In the genomic region with DNA sequence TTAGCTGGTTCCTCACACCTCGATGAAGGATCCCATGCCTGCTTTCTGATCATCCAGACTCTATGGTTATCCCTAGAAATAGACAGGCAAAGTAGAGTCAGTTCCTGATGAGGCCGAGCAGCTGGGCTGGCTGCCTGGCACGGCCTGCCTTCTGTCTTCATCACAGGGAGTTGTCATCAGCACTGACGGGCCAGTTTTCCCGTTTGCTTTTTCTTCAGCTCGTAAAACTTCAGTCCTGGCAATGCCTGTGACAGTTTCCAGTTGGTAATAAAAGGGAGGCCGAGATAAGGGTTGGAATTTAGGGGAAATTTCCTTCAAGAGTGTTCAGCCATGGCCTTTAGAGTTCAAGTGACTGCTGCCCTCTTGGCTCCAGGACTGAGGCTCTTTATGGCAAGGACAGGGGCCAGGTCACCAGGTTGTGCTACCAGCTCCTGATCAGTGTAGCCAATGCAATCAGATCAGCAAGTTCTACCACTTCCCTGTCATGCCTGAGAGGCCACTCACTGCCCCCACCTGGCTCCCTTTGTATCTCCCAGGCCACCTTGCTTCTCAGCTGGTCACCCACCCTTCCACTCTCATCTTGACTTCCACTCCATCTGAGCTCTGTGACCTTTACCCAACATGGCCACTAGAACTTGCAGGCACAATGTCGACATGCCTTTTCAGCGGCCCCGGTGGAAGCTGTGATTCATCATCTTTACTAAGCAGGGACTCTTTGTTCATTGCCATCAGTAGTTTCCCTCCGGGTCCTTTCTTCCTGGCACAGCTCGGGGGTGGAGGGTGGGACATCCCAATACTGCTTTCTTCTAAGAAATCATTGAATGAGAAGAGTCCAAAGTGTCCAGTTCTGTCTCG, we compare ENCODE assay signal across 12 mouse cellular contexts. TPM values are rescaled to one million over a fixed set of nuclear protein-coding genes. Genes with fewer than 3 reads are reported as not detected.
A peak's percentile ranks its signal among the peaks of the same experiment; 100 is the strongest.
DNase-seq lines count a peak whose midpoint lies in the region; ATAC-seq lines count a peak whose summit lies in the region.
"Had no signal": no experiment of that assay in that cellular context is flagged by ENCODE, and none has a peak within 500 bp of the region (broad histone marks: within the 10 kb centered on the region; RNA-seq: fewer than 3 reads in every experiment).

No protein-coding gene starts in this region.

- H3K9ac ChIP-seq in heart, embryonic 15.5 days: no peak overlapping the region
- H3K9ac ChIP-seq: liver, postnatal 0 days had no signal

- DNase-seq in urinary bladder, postnatal 14 days (ENCODE audit: low spot score): peak; percentile 69
- DNase-seq in urinary bladder, postnatal 10 days (ENCODE audit: low spot score): no peak
- DNase-seq in limb, embryonic 10.5 days (ENCODE audit: low spot score): no peak
- no peak for DNase-seq in thymus, postnatal 4 days
- no peak for DNase-seq in left cerebral cortex, postnatal 14 days (ENCODE audit: low spot score in 2 of 2)
- DNase-seq in layer of hippocampus, postnatal 25 days (ENCODE audit: extremely low spot score in 1 of 2, low spot score in 1 of 2): no peak
- DNase-seq in layer of hippocampus, adult 11-12 months (ENCODE audit: low spot score): no peak
- DNase-seq: cerebellum, postnatal 25 days; liver, postnatal 0 days had no signal

- no peaks in the 10 kb centered on the region for H3K9me3 ChIP-seq in heart, embryonic 15.5 days (replicated peaks)
- H3K9me3 ChIP-seq in limb, embryonic 10.5 days (replicated peaks): no peaks in the 10 kb centered on the region

- H3K27me3 ChIP-seq in heart, embryonic 15.5 days: no peaks in the 10 kb centered on the region
- H3K27me3 ChIP-seq in limb, embryonic 10.5 days (ENCODE audit: low read depth, poor library complexity, severe bottlenecking): no peaks in the 10 kb centered on the region

- no peak overlapping the region for H3K4me2 ChIP-seq in heart, embryonic 15.5 days

- WGBS in heart, embryonic 15.5 days: 33% methylated on average over 13 of the region's 13 CpGs
- 54% methylated on average over 13 of the region's 13 CpGs for WGBS in limb, embryonic 10.5 days

- H3K36me3 ChIP-seq in heart, embryonic 15.5 days: no peaks in the 10 kb centered on the region
- 0 out of 2 replicates have a peak, but pooled peaks cover 2% of the 10 kb centered on the region for H3K36me3 ChIP-seq in limb, embryonic 10.5 days

- peaks cover 11% of the 10 kb centered on the region for H3K4me1 ChIP-seq in heart, embryonic 15.5 days (replicated peaks)
- H3K4me1 ChIP-seq in limb, embryonic 10.5 days: peaks cover 12% of the 10 kb centered on the region

- peak overlapping the region; percentile 65 for H3K27ac ChIP-seq in heart, embryonic 15.5 days
- H3K27ac ChIP-seq in limb, embryonic 10.5 days: peak overlapping the region; percentile 61

- peak; percentile 75 for ATAC-seq in heart, embryonic 15.5 days (replicated peaks; ENCODE audit: insufficient number of reproducible peaks, insufficient read depth, low FRiP score, low read depth)
- ATAC-seq: activated CD4-positive, CD25-positive, alpha-beta regulatory T cell, adult 4 months; liver, postnatal 0 days had no signal

- H3K4me3 ChIP-seq in heart, embryonic 15.5 days: no peak overlapping the region
- no peak overlapping the region for H3K4me3 ChIP-seq in limb, embryonic 10.5 days

- intact Hi-C loops in left cerebral cortex, postnatal 14 days (cut with DNase I): no loop called here

RNA-seq across cellular contexts. Expression of gene Abca4, which starts 20.5 kb away (rescaled TPM):
- polyA plus RNA-seq in heart, embryonic 15.5 days (2015; fragmentation: Nextera tagmentation; extraction: Ambion mirVana): 3.0 and 3.2 TPM in 2 replicates
- 1.7 and 2.3 TPM in 2 replicates for polyA plus RNA-seq in limb, embryonic 10.5 days (2016; fragmentation: Nextera tagmentation; extraction: Ambion mirVana)
- 1 to 10 TPM; 2.9 to 3.2 TPM for total RNA-seq in left cerebral cortex, postnatal 14 days (2021)
- total RNA-seq in layer of hippocampus, postnatal 25 days (2021): 1 to 10 TPM in 1 of 2 experiments, under 1 TPM in 1; 0.98 to 2.3 TPM
- total RNA-seq: granulocyte monocyte progenitor cell, adult 5-6 weeks had no signal
- polyA plus RNA-seq: activated CD4-positive, CD25-positive, alpha-beta regulatory T cell, adult 4 months had no signal
